Mouse (Mus musculus) stomach, postnatal 0 days (tissue): Measurements from ENCODE around the gene Dand5. TPM values are rescaled to one million over a fixed set of nuclear protein-coding genes. Genes with fewer than 3 reads are reported as not detected.

Source experiments
- ATAC-seq: fragments of 200-750 bp; cut with Nextera tagmentation; 2 replicates; pipeline ENCODE4 v1.8.0; 2017; ENCODE audit not compliant: low FRiP score, low TSS enrichment
- DNase-seq: peaks from one replicate; pipeline ENCODE4 v3.0.0-alpha.2; 2016; ENCODE audit warnings: low spot score
- H3K27ac ChIP-seq: fragments of 300-500 bp; sonication (generic); replicated peaks from 2 replicates; pipeline ENCODE4 v1.5.1; 2014; ENCODE audit warnings: mild to moderate bottlenecking, control low read depth
- H3K27me3 ChIP-seq: fragments of 300-500 bp; sonication (generic); 2 replicates; pipeline ENCODE4 v1.6.1; 2014; ENCODE audit warnings: low read length; ENCODE audit not compliant: control insufficient read depth, insufficient read depth
- H3K36me3 ChIP-seq: fragments of 300-500 bp; sonication (generic); 2 replicates; pipeline ENCODE4 v1.6.1; 2014; ENCODE audit warnings: low read length, mixed read lengths; ENCODE audit not compliant: control insufficient read depth, insufficient read depth
- H3K4me1 ChIP-seq: fragments of 300-500 bp; sonication (generic); replicated peaks from 2 replicates; pipeline ENCODE4 v1.6.1; 2014; ENCODE audit warnings: antibody characterized with exemption; ENCODE audit not compliant: control insufficient read depth, insufficient read depth
- H3K4me2 ChIP-seq: fragments of 300-500 bp; sonication (generic); replicated peaks from 2 replicates; pipeline ENCODE4 v1.6.1; 2014; ENCODE audit warnings: low read depth, mild to moderate bottlenecking, control low read depth, moderate library complexity
- H3K4me3 ChIP-seq: fragments of 300-500 bp; sonication (generic); 2 replicates; pipeline ENCODE4 v1.5.1; 2014; ENCODE audit warnings: low read depth, low read length, control low read depth
- H3K9ac ChIP-seq: fragments of 300-500 bp; sonication (generic); 2 replicates; pipeline ENCODE4 v1.6.1; 2014; ENCODE audit warnings: mild to moderate bottlenecking, low read length, control low read depth, mixed read lengths
- H3K9me3 ChIP-seq: fragments of 300-500 bp; sonication (generic); 2 replicates; pipeline ENCODE4 v1.6.1; 2016; ENCODE audit warnings: low read length; ENCODE audit not compliant: control insufficient read depth
- CTCF ChIP-seq: IDR thresholded peaks from 2 replicates; pipeline ENCODE4 v1.5.1; 2016; ENCODE audit warnings: antibody characterized with exemption, low read depth, mild to moderate bottlenecking, moderate library complexity
- EP300 ChIP-seq: optimal IDR thresholded peaks from 2 replicates; pipeline ENCODE3; 2016; ENCODE audit warnings: antibody characterized with exemption
- WGBS: fragments of 180-500 bp; shearing (Covaris S2); extraction: QIAGEN DNeasy Blood & Tissue Kit; methylation state at CpG from one replicate; pipeline ENCODE4 v1.1.7; 2014; 5-methylcytosine and 5-hydroxymethylcytosine counted together
- polyA plus RNA-seq: library from polyadenylated mRNA; unstranded; fragments of >200 nt; fragmentation: Nextera tagmentation; extraction: Ambion mirVana; gene quantifications from 2 replicates; pipeline ENCODE4 v1.2.1, GENCODE M21; 2015

Dand5 gene
- polyA plus RNA-seq, 1 experiment from 2014 or later: 3.3 TPM

DNA sequence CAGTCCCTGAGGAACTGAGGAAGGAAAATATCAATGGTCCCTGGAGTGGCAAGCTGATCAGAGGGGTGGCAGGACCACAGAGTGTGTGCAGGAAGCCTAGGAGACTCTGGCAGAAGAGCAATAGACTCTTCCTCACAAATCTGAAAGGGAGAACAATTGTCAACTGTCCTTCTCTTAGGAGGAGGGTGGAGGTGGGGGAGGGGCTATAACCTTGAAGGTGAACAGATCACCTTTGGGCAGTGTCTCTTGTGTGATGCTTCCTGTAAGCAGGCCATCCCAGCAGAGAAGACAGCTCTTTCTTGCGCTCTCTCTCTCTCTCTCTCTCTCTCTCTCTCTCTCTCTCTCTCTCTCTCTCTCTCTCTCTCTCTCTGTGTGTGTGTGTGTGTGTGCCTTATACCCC lies 46.1 kb downstream of the Dand5 start:
- H3K27me3 ChIP-seq: no peaks in the 10 kb centered on the region
- H3K4me3 ChIP-seq: no peak overlapping the region
- DNase-seq (no peak), ATAC-seq (no peak)
- H3K4me1 ChIP-seq: peaks cover 22% of the 10 kb centered on the region
- no peak overlapping the region for H3K4me2 ChIP-seq
- H3K9ac ChIP-seq: no peak overlapping the region
- WGBS: no CpG with 5 or more reads among the region's 1 CpGs
- TF ChIP-seq CTCF (no peak), EP300 (no peak)
- H3K27ac ChIP-seq: 0 out of 2 replicates have a peak overlapping the region, but pooled peaks have one; percentile 18
- no peaks in the 10 kb centered on the region for H3K36me3 ChIP-seq
- H3K9me3 ChIP-seq: no peaks in the 10 kb centered on the region

DNA sequence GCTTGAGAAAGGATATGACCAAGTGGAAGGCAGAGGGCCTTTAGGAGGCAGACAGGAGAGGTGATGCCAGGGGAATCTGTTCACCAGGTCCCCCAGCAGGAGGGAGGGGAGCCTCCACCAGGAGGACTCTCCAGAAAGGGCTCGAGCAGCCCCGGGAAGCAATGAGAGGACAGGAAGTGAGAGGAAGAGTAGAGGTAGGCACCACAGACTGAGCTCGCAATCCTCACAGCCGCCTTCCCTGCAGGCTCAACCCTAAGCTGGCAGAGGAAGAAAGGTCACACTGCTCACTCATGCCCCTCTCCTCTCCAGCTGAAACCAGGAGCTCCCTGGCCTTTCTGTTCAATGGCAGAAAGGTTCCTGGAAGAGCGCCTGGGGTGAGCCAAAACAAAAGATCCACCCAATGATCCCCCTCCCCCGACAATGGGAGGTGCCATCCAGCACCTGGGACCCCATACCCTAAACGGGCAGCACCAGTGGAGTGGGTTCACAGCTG lies 47.0 kb downstream of the Dand5 start:
- TF ChIP-seq EP300 (no peak), CTCF (no peak)
- H3K36me3 ChIP-seq: no peaks in the 10 kb centered on the region
- no peak overlapping the region for H3K4me3 ChIP-seq
- no peaks in the 10 kb centered on the region for H3K9me3 ChIP-seq
- WGBS: 41% methylated on average over 7 of the region's 7 CpGs
- no peaks in the 10 kb centered on the region for H3K27me3 ChIP-seq
- H3K27ac ChIP-seq: peak overlapping the region; percentile 92
- peak overlapping the region; percentile 50 for H3K9ac ChIP-seq
- no peak for ATAC-seq
- peak; percentile 22 for DNase-seq
- H3K4me2 ChIP-seq: peak overlapping the region; percentile 55
- H3K4me1 ChIP-seq: peaks cover 22% of the 10 kb centered on the region

DNA sequence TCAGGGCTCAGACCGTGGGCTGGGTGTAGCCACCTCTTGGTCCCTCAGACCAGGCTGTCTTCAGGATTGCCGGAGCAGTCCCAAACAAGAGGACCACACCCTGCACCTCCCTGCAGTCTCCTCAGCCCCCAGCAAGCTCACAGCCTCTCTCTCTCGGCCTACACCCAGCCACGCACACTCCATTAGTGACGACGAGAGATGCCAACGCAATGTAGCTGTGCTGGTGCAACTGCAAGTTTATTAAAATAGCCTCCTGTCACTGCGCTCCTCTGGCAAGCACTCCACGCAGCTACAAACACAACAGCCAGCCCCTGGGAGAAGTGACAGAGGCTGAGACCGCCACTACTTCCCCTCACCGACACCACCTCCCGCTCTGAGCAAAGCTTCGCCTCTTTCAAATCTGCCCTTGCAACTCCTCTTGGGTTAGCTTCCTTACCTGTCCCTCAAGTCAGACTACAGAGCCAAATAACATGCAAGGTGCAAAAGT lies 47.5 kb downstream of the Dand5 start:
- peak overlapping the region; percentile 50 for H3K9ac ChIP-seq
- TF ChIP-seq EP300 (no peak), CTCF (no peak)
- peak; percentile 27 for DNase-seq
- H3K4me3 ChIP-seq: no peak overlapping the region
- peak overlapping the region; percentile 55 for H3K4me2 ChIP-seq
- no peaks in the 10 kb centered on the region for H3K36me3 ChIP-seq
- 17% methylated on average over 13 of the region's 13 CpGs for WGBS
- ATAC-seq: peak; percentile 22; the same call in 1 of the 2 replicates
- peak overlapping the region; percentile 92 for H3K27ac ChIP-seq
- H3K4me1 ChIP-seq: peaks cover 22% of the 10 kb centered on the region
- no peaks in the 10 kb centered on the region for H3K27me3 ChIP-seq
- no peaks in the 10 kb centered on the region for H3K9me3 ChIP-seq

DNA sequence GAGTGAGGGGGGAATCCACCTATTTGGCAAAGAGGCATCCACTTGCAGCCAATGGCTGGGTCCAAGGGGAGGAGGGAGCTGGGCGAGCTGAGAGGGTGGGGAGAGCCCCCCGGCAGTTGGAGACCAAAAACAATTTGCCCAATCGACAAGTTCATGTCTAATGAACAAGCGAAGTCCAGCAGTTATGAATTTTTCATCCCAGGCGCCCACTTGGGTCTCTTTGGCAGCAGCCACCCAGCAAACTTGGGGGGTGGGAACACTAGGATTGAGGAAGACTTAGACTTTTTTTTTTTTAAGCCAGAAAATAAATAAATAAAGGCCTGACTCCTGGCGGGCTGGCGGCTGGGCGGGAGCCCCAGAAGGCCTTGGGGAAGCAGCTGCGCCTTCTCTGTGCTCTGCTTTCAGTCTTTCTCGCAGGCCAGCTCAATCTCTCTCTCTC lies 48.1 kb downstream of the Dand5 start:
- Histone ChIP-seq H3K9me3 (no peaks in the 10 kb centered on the region), H3K4me1 (peaks cover 23% of the 10 kb centered on the region), H3K27me3 (no peaks in the 10 kb centered on the region), H3K27ac (peak overlapping the region; percentile 92), H3K9ac (no peak overlapping the region), H3K4me3 (peak overlapping the region; percentile 32), H3K36me3 (no peaks in the 10 kb centered on the region), H3K4me2 (peak overlapping the region; percentile 55)
- ATAC-seq: peak; percentile 53; the same call in 1 of the 2 replicates
- 11% methylated on average over 10 of the region's 10 CpGs for WGBS
- peak; percentile 52 for DNase-seq
- no peak for TF ChIP-seq CTCF
- TF ChIP-seq EP300: no peak

DNA sequence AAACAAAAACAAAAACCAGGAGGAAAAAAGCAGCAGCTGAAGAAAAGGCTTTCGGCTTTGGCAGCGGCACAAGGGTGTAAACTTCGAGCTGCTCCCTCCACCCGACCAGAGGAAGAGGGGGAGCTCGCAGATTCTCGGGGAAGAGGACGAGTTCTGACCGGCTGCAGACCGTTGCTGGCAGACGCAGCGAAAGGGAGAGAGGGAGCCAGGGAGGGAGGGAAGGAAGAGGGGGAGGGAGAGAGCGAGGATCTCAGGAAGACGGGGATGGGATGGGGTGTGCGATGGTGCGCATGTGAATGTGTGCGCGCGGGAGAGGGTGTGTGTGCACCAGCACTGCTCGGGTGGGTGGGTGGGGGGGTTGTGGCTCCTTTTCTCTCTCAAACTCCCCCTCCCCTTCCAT lies 48.8 kb downstream of the Dand5 start:
- Histone ChIP-seq H3K36me3 (no peaks in the 10 kb centered on the region), H3K4me3 (peak overlapping the region; percentile 32), H3K4me1 (peaks cover 20% of the 10 kb centered on the region), H3K9ac (peak overlapping the region; percentile 52; the same call in 1 of the 2 replicates), H3K9me3 (no peaks in the 10 kb centered on the region), H3K4me2 (peak overlapping the region; percentile 55), H3K27me3 (no peaks in the 10 kb centered on the region), H3K27ac (peak overlapping the region; percentile 92)
- DNase-seq (peak; percentile 81), ATAC-seq (peak; percentile 84)
- TF ChIP-seq EP300 (no peak), CTCF (no peak)
- WGBS: 3% methylated on average over 19 of the region's 19 CpGs

DNA sequence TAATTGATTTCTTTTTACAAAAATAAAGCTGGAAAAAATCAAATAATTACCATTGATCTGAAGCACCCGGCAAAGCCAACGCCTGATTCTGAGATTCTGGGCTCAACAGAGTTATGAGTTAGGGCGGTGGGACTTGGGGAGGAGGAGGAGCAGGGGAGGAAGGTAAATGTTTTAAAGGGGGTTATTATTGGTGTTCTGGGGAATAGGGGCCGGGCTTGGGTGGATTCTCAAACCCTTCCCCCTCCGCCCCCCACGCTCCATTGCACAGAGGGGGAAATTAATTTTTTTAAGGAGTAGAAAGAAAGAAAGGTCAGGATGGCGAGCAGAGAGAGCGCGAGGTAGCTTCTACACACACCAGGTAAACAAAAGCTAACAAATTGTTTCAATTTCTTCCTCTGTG lies 49.3 kb downstream of the Dand5 start:
- WGBS: 11% methylated on average over 9 of the region's 9 CpGs
- Histone ChIP-seq H3K4me2 (peak overlapping the region; percentile 55), H3K4me3 (peak overlapping the region; percentile 32), H3K9ac (peak overlapping the region; percentile 52), H3K36me3 (peaks cover 3% of the 10 kb centered on the region; the same call in 1 of the 2 replicates), H3K27me3 (no peaks in the 10 kb centered on the region), H3K4me1 (peaks cover 20% of the 10 kb centered on the region), H3K9me3 (no peaks in the 10 kb centered on the region), H3K27ac (peak overlapping the region; percentile 92)
- ATAC-seq: no peak
- DNase-seq: no peak
- TF ChIP-seq EP300: no peak
- TF ChIP-seq CTCF: no peak
